Mouse (Mus musculus) lung, postnatal 0 days (tissue): ENCODE results near the gene Gsg1l.

Experiments
- CTCF ChIP-seq: IDR thresholded peaks from 2 replicates; pipeline ENCODE4 v1.5.1; 2016; ENCODE audit warnings: antibody characterized with exemption, mild to moderate bottlenecking
- EP300 ChIP-seq: IDR thresholded peaks from 2 replicates; pipeline ENCODE4 v1.6.1; 2016; ENCODE audit warnings: antibody characterized with exemption, mild to moderate bottlenecking, control low read depth

GRCm38 (mm10) chr7:125972776-125973175, 109.4 kb downstream of the Gsg1l start:
- TF ChIP-seq CTCF (no peak), EP300 (no peak)
